Mouse (Mus musculus) right cerebral cortex, postnatal 14 days (tissue): ENCODE measurements around the gene Nme9.

Experiments used
- DNase-seq: peaks from one replicate; pipeline ENCODE4 v3.0.0; 2022

Gene Nme9

GRCm38 (mm10) chr9:99451161-99451560 is at the start of gene Nme9:
Gene Nme9, plus strand, starts transcription at chr9:99451475.
- DNase-seq, result peak; percentile 34

GRCm38 (mm10) chr9:99409280-99409679 is 42.0 kb upstream of the Nme9 start:
- DNase-seq, result no peak

- DNase-seq, result no peak
Observed at GRCm38 (mm10) chr9:99411093-99411492, 40.2 kb upstream of the Nme9 start.

GRCm38 (mm10) chr9:99411785-99412184 is 39.5 kb upstream of the Nme9 start:
- no peak for DNase-seq

GRCm38 (mm10) chr9:99416809-99417208 is 34.5 kb upstream of the Nme9 start:
- no peak for DNase-seq

- DNase-seq, result no peak
Observed at GRCm38 (mm10) chr9:99417288-99417846, 33.9 kb upstream of the Nme9 start.

GRCm38 (mm10) chr9:99418377-99418776 is 32.9 kb upstream of the Nme9 start:
- peak; percentile 60 for DNase-seq

- DNase-seq, result no peak
Observed at GRCm38 (mm10) chr9:99419951-99420701, 31.1 kb upstream of the Nme9 start.

- no peak for DNase-seq
Observed at GRCm38 (mm10) chr9:99421914-99422313, 29.4 kb upstream of the Nme9 start.

- no peak for DNase-seq
Observed at GRCm38 (mm10) chr9:99423692-99424573, 27.3 kb upstream of the Nme9 start.

GRCm38 (mm10) chr9:99424574-99424863 is 26.8 kb upstream of the Nme9 start:
- DNase-seq, result no peak

GRCm38 (mm10) chr9:99425262-99425661 is 26.0 kb upstream of the Nme9 start:
- no peak for DNase-seq

GRCm38 (mm10) chr9:99428601-99429331 is 22.5 kb upstream of the Nme9 start:
- DNase-seq, result no peak

- DNase-seq, result no peak
Observed at GRCm38 (mm10) chr9:99429845-99430244, 21.4 kb upstream of the Nme9 start.

GRCm38 (mm10) chr9:99430806-99431205 is 20.5 kb upstream of the Nme9 start:
- DNase-seq, result no peak

GRCm38 (mm10) chr9:99431346-99431745 is 19.9 kb upstream of the Nme9 start:
- DNase-seq, result no peak

- DNase-seq, result no peak
Observed at GRCm38 (mm10) chr9:99431963-99432362, 19.3 kb upstream of the Nme9 start.

GRCm38 (mm10) chr9:99432478-99432877 is 18.8 kb upstream of the Nme9 start:
- no peak for DNase-seq

- DNase-seq, result peak; percentile 36
Observed at GRCm38 (mm10) chr9:99434892-99435618, 16.2 kb upstream of the Nme9 start.

GRCm38 (mm10) chr9:99435619-99436181 is 15.6 kb upstream of the Nme9 start:
- DNase-seq, result peak; percentile 51

GRCm38 (mm10) chr9:99436182-99437030 is 14.9 kb upstream of the Nme9 start:
- DNase-seq, result peak; percentile 78
